Mouse (Mus musculus): Measurements from ENCODE around the gene Ovol1. TPM values are rescaled to one million over a fixed set of nuclear protein-coding genes. Genes with fewer than 3 reads are reported as not detected.

The Ovol1 gene
- polyA plus RNA-seq, 1 experiment = 2.4 TPM

GRCm38 (mm10) chr19:5518721-5519120 lies 41.7 kb downstream of the Ovol1 start:
- DNase-seq (ENCODE audit: low read depth) = no peak

- no peak for DNase-seq (ENCODE audit: low read depth)
Measured at GRCm38 (mm10) chr19:5516906-5517505, 43.4 kb downstream of the Ovol1 start.

- DNase-seq (ENCODE audit: low read depth) = no peak
Measured at GRCm38 (mm10) chr19:5515840-5516777, 44.3 kb downstream of the Ovol1 start.

GRCm38 (mm10) chr19:5513005-5513349 lies 47.5 kb downstream of the Ovol1 start:
- no peak for DNase-seq (ENCODE audit: low read depth)

GRCm38 (mm10) chr19:5512091-5513004 lies 48.1 kb downstream of the Ovol1 start:
- no peak for DNase-seq (ENCODE audit: low read depth)

GRCm38 (mm10) chr19:5511074-5511632 lies 49.3 kb downstream of the Ovol1 start:
- DNase-seq (ENCODE audit: low read depth) = no peak

GRCm38 (mm10) chr19:5510031-5511026 lies 50.1 kb downstream of the Ovol1 start, which contains the start of gene Snx32:
Gene Snx32 (minus strand): TSS chr19:5510538.
- peak; percentile 51 for DNase-seq (ENCODE audit: low read depth)

- no peak for DNase-seq (ENCODE audit: low read depth)
Measured at GRCm38 (mm10) chr19:5503687-5504086, 56.8 kb downstream of the Ovol1 start, which contains the start of gene 1700020D05Rik. Gene 1700020D05Rik (minus strand): TSS chr19:5503787.

- no peak for DNase-seq (ENCODE audit: low read depth)
Measured at GRCm38 (mm10) chr19:5500330-5500875, 60.0 kb downstream of the Ovol1 start.

Other genes with a start within 250 kb of the Ovol1 start
- 0.08 and 0.46 TPM in 2 replicates for gene Catsper1, start 224.9 kb downstream of the Ovol1 start, polyA plus RNA-seq (2012; rRNA removed)
- gene Cst6, start 211.1 kb downstream of the Ovol1 start, polyA plus RNA-seq (2012; rRNA removed) = 6.6 and 17.1 TPM in 2 replicates
- gene Eif1ad, start 193.9 kb downstream of the Ovol1 start, polyA plus RNA-seq (2012; rRNA removed) = 19.9 and 20.4 TPM in 2 replicates
- gene Banf1, start 193.5 kb downstream of the Ovol1 start, polyA plus RNA-seq (2012; rRNA removed) = 87.8 and 125 TPM in 2 replicates
- 18.1 and 33.3 TPM in 2 replicates for gene Sart1, start 171.9 kb downstream of the Ovol1 start, polyA plus RNA-seq (2012; rRNA removed)
- gene Tsga10ip, start 158.1 kb downstream of the Ovol1 start, polyA plus RNA-seq (2012; rRNA removed) = 1.9 and 2.0 TPM in 2 replicates
- 136 and 167 TPM in 2 replicates for gene Drap1, start 135.7 kb downstream of the Ovol1 start, polyA plus RNA-seq (2012; rRNA removed)
- 65.9 and 73.9 TPM in 2 replicates for gene AI837181, start 135.5 kb downstream of the Ovol1 start, polyA plus RNA-seq (2012; rRNA removed)
- 0.24 and 0.38 TPM in 2 replicates for gene Fosl1, start 113.1 kb downstream of the Ovol1 start, polyA plus RNA-seq (2012; rRNA removed)
- 5.6 and 6.7 TPM in 2 replicates for gene Ccdc85b, start 102.8 kb downstream of the Ovol1 start, polyA plus RNA-seq (2012; rRNA removed)
- gene Fibp, start 100.0 kb downstream of the Ovol1 start, polyA plus RNA-seq (2012; rRNA removed) = 126 and 132 TPM in 2 replicates
- 2.2 and 2.3 TPM in 2 replicates for gene Ctsw, start 92.1 kb downstream of the Ovol1 start, polyA plus RNA-seq (2012; rRNA removed)
- gene Efemp2, start 86.7 kb downstream of the Ovol1 start, polyA plus RNA-seq (2012; rRNA removed) = 73.5 and 79.0 TPM in 2 replicates
- 77.2 and 85.6 TPM in 2 replicates for gene Mus81, start 72.2 kb downstream of the Ovol1 start, polyA plus RNA-seq (2012; rRNA removed)
- 410 and 421 TPM in 2 replicates for gene Cfl1, start 70.2 kb downstream of the Ovol1 start, polyA plus RNA-seq (2012; rRNA removed)
- gene 1700020D05Rik, start 56.9 kb downstream of the Ovol1 start, polyA plus RNA-seq (2012; rRNA removed) = 1.9 and 3.0 TPM in 2 replicates
- gene Snx32, start 50.1 kb downstream of the Ovol1 start, polyA plus RNA-seq (2012; rRNA removed) = 20.9 and 25.6 TPM in 2 replicates
- gene Ap5b1, start 7.4 kb upstream of the Ovol1 start, polyA plus RNA-seq (2012; rRNA removed) = 10.0 and 12.0 TPM in 2 replicates
- 42.2 and 49.4 TPM in 2 replicates for gene Rnaseh2c, start 41.2 kb upstream of the Ovol1 start, polyA plus RNA-seq (2012; rRNA removed)
- gene Kat5, start 49.6 kb upstream of the Ovol1 start, polyA plus RNA-seq (2012; rRNA removed) = 55.3 and 63.6 TPM in 2 replicates
- 66.8 and 81.8 TPM in 2 replicates for gene Rela, start 76.8 kb upstream of the Ovol1 start, polyA plus RNA-seq (2012; rRNA removed)
- gene Sipa1, start 103.1 kb upstream of the Ovol1 start, polyA plus RNA-seq (2012; rRNA removed) = 36.3 and 45.7 TPM in 2 replicates
- 50.6 and 52.8 TPM in 2 replicates for gene Map3k11, start 128.1 kb upstream of the Ovol1 start, polyA plus RNA-seq (2012; rRNA removed)
- 80.2 and 87.4 TPM in 2 replicates for gene Pcnx3, start 128.3 kb upstream of the Ovol1 start, polyA plus RNA-seq (2012; rRNA removed)
- 0.33 and 0.36 TPM in 2 replicates for gene Kcnk7, start 143.7 kb upstream of the Ovol1 start, polyA plus RNA-seq (2012; rRNA removed)
- gene Ehbp1l1, start 165.7 kb upstream of the Ovol1 start, polyA plus RNA-seq (2012; rRNA removed) = 43.8 and 64.4 TPM in 2 replicates
- gene Fam89b, start 169.0 kb upstream of the Ovol1 start, polyA plus RNA-seq (2012; rRNA removed) = 160 and 194 TPM in 2 replicates
- 186 and 257 TPM in 2 replicates for gene Ltbp3, start 180.3 kb upstream of the Ovol1 start, polyA plus RNA-seq (2012; rRNA removed)
- gene Scyl1, start 210.8 kb upstream of the Ovol1 start, polyA plus RNA-seq (2012; rRNA removed) = 155 TPM in 2 replicates

Measured in gonadal fat pad, adult 2 months (tissue).